Mouse (Mus musculus) heart, postnatal 0 days (tissue): ENCODE results near the gene Dapp1.

Experiments
- CTCF ChIP-seq: IDR thresholded peaks from 2 replicates; pipeline ENCODE4 v1.5.1; 2016; ENCODE audit warnings: antibody characterized with exemption, control low read depth, low read depth
- EP300 ChIP-seq: IDR thresholded peaks from 2 replicates; pipeline ENCODE4 v1.6.1; 2016; ENCODE audit warnings: antibody characterized with exemption, low read depth

- TF ChIP-seq CTCF (no peak), EP300 (no peak)
These were observed 21.2 kb upstream of the Dapp1 start for GRCm38 (mm10) chr3:138002545-138002944.
